Mouse (Mus musculus) brain, embryonic 14.5 days (tissue): Measurements from ENCODE around the gene Col19a1. TPM values are rescaled to one million over a fixed set of nuclear protein-coding genes. Genes with fewer than 3 reads are reported as not detected.
A peak's percentile ranks its signal among the peaks of the same experiment; 100 is the strongest.

Source experiments
- DNase-seq: peaks from one replicate; pipeline ENCODE4 v3.0.0-alpha.2; 2011; ENCODE audit warnings: low read depth
- CTCF ChIP-seq: fragments of 200-500 bp; IDR thresholded peaks from 2 replicates; pipeline ENCODE4 v1.5.1; 2012; ENCODE audit warnings: inconsistent platforms, mild to moderate bottlenecking, moderate library complexity, borderline replicate concordance; ENCODE audit not compliant: insufficient read depth, insufficient read length; ENCODE audit errors: extremely low read depth
- POLR2A ChIP-seq: fragments of 200-500 bp; IDR thresholded peaks from 2 replicates; pipeline ENCODE4 v1.6.1; 2012; ENCODE audit warnings: mild to moderate bottlenecking, inconsistent platforms, borderline replicate concordance; ENCODE audit not compliant: poor library complexity, insufficient read depth, insufficient read length, severe bottlenecking; ENCODE audit errors: extremely low read depth
- polyA plus RNA-seq: library from polyadenylated mRNA; depleted of rRNA; stranded (reverse); fragments of >200 nt; gene quantifications from 2 replicates; pipeline ENCODE4 v1.2.3, GENCODE M21; 2012

The Col19a1 gene
- polyA plus RNA-seq, 1 experiment: 0.52 TPM

DNA sequence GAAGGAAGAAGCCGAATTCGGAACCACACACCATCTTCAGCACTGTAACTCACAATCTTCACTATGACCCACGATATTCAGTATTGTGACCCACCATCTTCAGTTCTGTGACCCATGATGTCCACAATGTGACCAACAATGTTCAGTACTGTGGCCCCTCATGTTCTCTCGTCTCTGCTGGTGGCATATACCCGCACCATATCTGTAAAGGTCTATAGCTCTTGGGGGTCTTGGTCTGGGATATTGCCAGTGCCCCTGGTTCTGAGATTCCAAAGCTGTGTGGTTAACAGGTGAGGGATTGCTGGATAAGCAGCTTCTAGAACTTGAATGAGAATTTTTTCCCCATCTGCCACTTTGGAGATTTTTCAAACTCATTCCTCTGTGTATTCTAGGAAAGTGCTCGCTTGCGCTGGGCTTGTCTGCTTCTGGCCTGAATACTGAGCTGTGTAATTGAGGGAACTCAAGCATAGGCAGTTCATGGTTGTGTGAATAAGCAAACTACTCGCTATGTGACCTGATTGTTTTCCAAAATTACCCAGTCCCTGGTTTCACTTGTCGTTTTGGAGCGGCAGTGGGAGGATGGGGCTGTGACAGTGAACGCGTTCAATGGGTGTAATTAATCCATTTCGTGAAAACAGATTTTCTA lies 225.2 kb downstream of the Col19a1 start:
- no peak for TF ChIP-seq POLR2A
- no peak for TF ChIP-seq CTCF
- peak; percentile 71 for DNase-seq

GRCm38 (mm10) chr1:24349462-24350217 lies 237.6 kb downstream of the Col19a1 start:
- peak; percentile 49 for DNase-seq
- TF ChIP-seq CTCF: no peak
- no peak for TF ChIP-seq POLR2A

DNA sequence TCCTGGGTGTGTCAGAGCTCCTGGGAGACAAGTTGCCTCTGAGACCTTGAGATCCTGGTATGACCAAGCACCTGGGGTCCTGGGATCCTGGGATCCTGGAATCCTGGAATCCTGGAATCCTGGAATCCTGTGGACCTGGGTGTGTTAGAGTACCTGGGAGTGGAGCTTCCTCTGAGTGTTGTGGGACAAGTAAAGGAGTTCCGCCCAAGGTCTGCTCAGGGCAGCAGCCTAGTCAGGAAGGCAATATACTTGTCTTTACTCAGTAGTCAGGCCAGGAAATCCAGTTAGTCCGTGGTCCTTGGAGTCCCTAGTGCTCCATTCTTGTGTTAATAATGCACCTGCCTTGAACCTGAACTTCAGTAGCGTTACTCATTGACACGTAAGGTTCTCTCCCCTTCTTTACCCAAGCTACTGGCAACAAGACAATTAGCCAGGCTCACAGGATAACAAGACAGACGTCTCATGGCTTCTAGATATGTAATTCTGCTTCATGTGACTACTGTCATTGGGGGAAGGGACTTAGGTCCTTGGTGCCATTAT lies 239.6 kb downstream of the Col19a1 start:
- DNase-seq: no peak
- TF ChIP-seq POLR2A (no peak), CTCF (no peak)

DNA sequence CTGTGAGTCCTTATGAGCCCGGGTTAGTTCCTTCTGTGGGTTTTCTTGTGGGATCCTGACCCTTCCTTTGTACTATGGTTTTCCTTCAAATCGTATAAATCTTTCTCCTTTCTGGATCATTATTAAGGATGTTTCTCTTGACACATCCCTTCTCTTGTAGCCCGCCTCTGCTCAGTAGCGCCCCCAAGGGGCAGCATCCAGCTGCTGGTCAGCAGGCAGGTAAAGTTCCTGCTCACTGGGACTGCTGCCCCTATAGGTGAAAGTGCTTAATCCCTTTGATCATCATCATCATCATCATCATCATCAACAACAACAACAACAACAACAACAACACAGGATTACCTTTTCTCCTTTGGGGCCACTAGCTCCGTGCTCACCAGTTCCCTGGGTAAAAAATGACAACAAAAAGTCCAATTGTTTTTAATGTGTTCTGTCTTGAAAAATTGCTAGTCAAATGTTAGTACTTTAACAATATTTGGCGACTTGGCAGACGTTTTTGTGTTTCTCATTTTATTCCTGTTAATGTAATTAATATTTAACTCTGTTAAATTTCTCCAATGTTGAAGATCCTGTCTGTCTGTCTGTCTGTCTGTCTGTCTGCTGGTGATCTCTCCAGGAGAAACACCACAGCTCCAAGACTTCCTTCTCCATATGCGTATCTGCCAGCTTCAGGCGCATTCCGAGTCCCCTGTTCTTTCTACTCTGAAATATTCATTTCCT lies 249.6 kb downstream of the Col19a1 start:
- 0 out of 2 replicates have a peak, but pooled peaks have one; percentile 8 for TF ChIP-seq CTCF
- TF ChIP-seq POLR2A: no peak
- no peak for DNase-seq

DNA sequence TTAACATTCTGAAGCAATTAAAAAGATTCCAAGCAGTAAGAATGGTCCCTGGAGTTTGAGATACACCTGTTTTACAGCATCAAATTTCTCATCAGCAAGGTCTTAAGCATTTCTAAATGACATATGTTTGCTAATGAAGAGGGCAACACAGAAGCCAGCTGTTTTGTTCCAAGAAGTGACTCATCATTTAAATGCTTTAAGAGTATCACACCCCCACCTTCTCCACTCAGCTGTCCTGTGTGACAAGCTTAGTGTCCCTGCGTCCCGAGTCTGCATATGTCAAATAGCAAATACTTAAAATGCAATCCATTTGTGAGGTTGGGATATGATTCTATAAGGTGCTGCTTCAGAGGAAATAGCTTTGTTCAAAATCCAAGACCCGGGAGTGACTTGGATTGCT lies 251.2 kb downstream of the Col19a1 start:
- DNase-seq: peak; percentile 15
- TF ChIP-seq POLR2A (no peak), CTCF (no peak)

GRCm38 (mm10) chr1:24316961-24317589 lies 270.2 kb downstream of the Col19a1 start:
- DNase-seq: no peak
- TF ChIP-seq CTCF (no peak), POLR2A (no peak)

DNA sequence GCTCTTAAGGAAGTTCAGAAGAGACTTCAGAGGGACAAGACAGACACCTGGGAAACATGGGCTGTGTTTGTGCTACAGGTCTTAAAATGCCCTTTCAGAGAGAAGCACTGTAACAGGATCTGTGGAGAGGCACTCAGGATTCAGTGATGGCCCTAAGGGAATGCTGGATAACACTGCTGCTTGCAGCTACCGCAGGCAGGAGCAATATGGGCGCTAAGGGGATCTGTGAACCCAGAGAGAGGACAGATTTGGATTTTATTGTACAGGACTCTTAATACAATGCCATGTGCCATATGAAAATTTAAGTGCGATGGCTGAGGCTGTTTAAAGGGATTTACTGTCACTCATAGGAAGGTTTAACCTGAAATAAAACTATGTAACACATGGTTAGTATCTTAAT lies 270.8 kb downstream of the Col19a1 start:
- TF ChIP-seq POLR2A: no peak
- no peak for TF ChIP-seq CTCF
- DNase-seq: no peak

DNA sequence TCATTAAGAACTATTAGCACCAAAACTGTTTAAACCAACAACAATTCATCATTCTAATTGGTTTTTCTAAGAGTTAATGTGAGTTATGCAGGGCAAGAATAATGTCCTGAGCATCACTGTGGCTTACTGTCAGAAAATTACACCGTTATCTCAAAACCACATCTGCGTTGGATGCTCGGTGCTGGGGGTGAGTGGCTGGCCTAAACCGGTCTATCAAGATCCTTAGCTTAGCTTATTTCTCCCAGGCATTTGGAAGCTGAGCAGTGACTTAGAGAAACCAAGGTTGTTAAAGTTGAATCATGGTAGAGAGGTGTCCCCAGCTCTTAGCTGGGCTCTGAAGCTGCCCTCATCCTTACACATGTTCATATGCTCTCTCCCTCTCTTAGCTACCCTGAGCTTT lies 276.4 kb downstream of the Col19a1 start:
- DNase-seq: no peak
- no peak for TF ChIP-seq CTCF
- TF ChIP-seq POLR2A: no peak

- no peak for DNase-seq
- no peak for TF ChIP-seq CTCF
- TF ChIP-seq POLR2A: no peak
These were observed 277.1 kb downstream of the Col19a1 start for GRCm38 (mm10) chr1:24310193-24310592.

GRCm38 (mm10) chr1:24303077-24303476 lies 284.2 kb downstream of the Col19a1 start:
- TF ChIP-seq CTCF (no peak), POLR2A (no peak)
- DNase-seq: no peak

DNA sequence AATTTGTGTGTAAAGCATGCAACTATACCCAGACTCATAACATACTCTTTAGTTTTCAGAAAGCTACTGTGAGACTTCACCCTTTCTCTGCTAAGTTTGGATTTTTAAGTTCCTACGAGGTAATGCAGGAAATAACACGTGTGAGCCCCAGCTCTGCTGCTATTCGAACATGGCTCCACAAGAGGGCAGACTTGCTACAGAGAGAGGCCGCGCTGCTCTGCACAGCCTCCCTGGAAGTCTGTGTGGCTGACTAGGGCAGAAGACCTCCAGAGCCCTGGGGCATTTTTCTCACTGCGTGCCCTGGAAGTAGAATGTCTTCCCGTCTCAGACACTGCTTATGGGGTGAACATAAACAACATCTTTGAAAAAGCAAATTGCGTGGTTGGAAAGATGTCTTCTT lies 284.6 kb downstream of the Col19a1 start:
- TF ChIP-seq CTCF (peak; percentile 88), POLR2A (no peak)
- DNase-seq: peak; percentile 80
